Mouse (Mus musculus): Measurements from ENCODE around the gene Defb11. TPM values are rescaled to one million over a fixed set of nuclear protein-coding genes. Genes with fewer than 3 reads are reported as not detected.
"Not testable (repeated sequence)": the region's sequence is repeated elsewhere in the genome, so short reads cannot be mapped to it uniquely, and the experiment has no call there.

Defb11 gene
- polyA plus RNA-seq, 1 experiment from 2014 or later, result not detected

GRCm38 (mm10) chr8:21911931-21912330 is 5.7 kb upstream of the Defb11 start:
- Histone ChIP-seq H3K9me3 (replicated peaks; ENCODE audit: control insufficient read depth, low read length) (no peaks in the 10 kb centered on the region), H3K4me2 (ENCODE audit: low read depth, low read length) (no peak overlapping the region), H3K9ac (ENCODE audit: low read length) (no peak overlapping the region), H3K27ac (ENCODE audit: low read length) (no peak overlapping the region), H3K4me1 (ENCODE audit: control insufficient read depth, insufficient read depth, low read length) (no peaks in the 10 kb centered on the region), H3K27me3 (ENCODE audit: control insufficient read depth, insufficient read depth, low read length) (no peaks in the 10 kb centered on the region), H3K36me3 (ENCODE audit: control insufficient read depth, insufficient read depth, low read length) (no peaks in the 10 kb centered on the region), H3K4me3 (replicated peaks; ENCODE audit: low read length) (no peak overlapping the region)
- WGBS, result 19% methylated on average over 1 of the region's 1 CpGs
- ATAC-seq (ENCODE audit: insufficient read depth, low FRiP score), result no peak

DNA sequence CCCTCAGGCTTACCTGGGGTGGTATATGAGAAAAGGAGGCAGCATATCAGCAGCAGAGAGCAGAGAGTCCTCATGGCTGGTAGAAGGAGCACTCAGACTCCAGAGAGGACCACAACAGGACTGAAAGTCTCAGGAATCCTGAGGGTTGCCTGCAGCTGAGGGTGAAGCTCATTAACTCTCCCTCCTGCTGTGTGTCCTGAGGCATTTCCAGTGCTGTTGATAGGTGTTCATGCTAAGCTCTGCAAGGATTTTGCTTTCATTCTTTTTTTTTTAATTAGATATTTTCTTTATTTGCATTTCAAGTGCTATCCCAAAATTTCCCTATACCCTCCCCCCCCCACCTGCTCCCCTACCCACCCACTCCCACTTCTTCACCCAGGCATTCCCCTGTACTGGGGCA is 20.9 kb downstream of the Defb11 start, which contains the start of gene Defb9:
Gene Defb9, minus strand, starts transcription at position 101 of the 400 bp plus-strand sequence.
- ATAC-seq (ENCODE audit: insufficient read depth, low FRiP score); H3K9me3 ChIP-seq (replicated peaks; ENCODE audit: control insufficient read depth, low read length); H3K4me1 ChIP-seq (ENCODE audit: control insufficient read depth, insufficient read depth, low read length); H3K4me2 ChIP-seq (ENCODE audit: low read depth, low read length); H3K36me3 ChIP-seq (ENCODE audit: control insufficient read depth, insufficient read depth, low read length); H3K27me3 ChIP-seq (ENCODE audit: control insufficient read depth, insufficient read depth, low read length); H3K4me3 ChIP-seq (replicated peaks; ENCODE audit: low read length); H3K9ac ChIP-seq (ENCODE audit: low read length); H3K27ac ChIP-seq (ENCODE audit: low read length): not testable (repeated sequence)

DNA sequence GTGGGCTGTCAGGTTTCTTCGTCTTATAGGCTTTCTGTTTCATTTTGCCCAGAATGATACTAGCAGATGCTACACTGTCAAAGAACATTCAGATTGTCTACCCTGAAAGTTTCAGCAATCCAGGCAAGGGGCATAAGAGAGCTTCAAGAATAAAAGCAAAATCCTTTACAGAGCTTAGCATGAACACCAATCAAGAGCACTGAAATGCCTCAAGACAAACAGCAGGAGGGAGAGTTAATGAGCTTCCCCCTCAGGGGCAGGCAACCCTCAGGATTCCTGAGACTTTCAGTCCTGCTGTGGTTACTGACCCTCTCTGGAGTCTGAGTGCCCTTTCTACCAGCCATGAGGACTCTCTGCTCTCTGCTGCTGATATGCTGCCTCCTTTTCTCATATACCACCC is 47.6 kb downstream of the Defb11 start, which contains the start of gene Defb10:
Gene Defb10, plus strand, starts transcription at position 316 of the 400 bp plus-strand sequence.
- not testable (repeated sequence) for H3K27ac ChIP-seq (ENCODE audit: low read length); ATAC-seq (ENCODE audit: insufficient read depth, low FRiP score); H3K4me2 ChIP-seq (ENCODE audit: low read depth, low read length); H3K9ac ChIP-seq (ENCODE audit: low read length); H3K4me1 ChIP-seq (ENCODE audit: control insufficient read depth, insufficient read depth, low read length); H3K9me3 ChIP-seq (replicated peaks; ENCODE audit: control insufficient read depth, low read length); H3K36me3 ChIP-seq (ENCODE audit: control insufficient read depth, insufficient read depth, low read length); H3K27me3 ChIP-seq (ENCODE audit: control insufficient read depth, insufficient read depth, low read length); H3K4me3 ChIP-seq (replicated peaks; ENCODE audit: low read length)
- WGBS, result 59% methylated on average over 1 of the region's 1 CpGs

Other genes with a start within 250 kb of the Defb11 start
- gene Defa34, start 240.6 kb downstream of the Defb11 start, polyA plus RNA-seq (2015; fragmentation: Nextera tagmentation; extraction: Ambion mirVana), result not detected in 2 replicates
- gene AY761184, start 202.8 kb downstream of the Defb11 start, polyA plus RNA-seq (2015; fragmentation: Nextera tagmentation; extraction: Ambion mirVana), result not detected in 2 replicates
- gene Defa24, start 171.9 kb downstream of the Defb11 start, polyA plus RNA-seq (2015; fragmentation: Nextera tagmentation; extraction: Ambion mirVana), result 5.6 and 10.2 TPM in 2 replicates
- gene Defb50, start 82.9 kb downstream of the Defb11 start, polyA plus RNA-seq (2015; fragmentation: Nextera tagmentation; extraction: Ambion mirVana), result not detected in 2 replicates
- gene Defb2, start 66.5 kb downstream of the Defb11 start, polyA plus RNA-seq (2015; fragmentation: Nextera tagmentation; extraction: Ambion mirVana), result not detected in 2 replicates
- not detected in 2 replicates for gene Defb10, start 47.5 kb downstream of the Defb11 start, polyA plus RNA-seq (2015; fragmentation: Nextera tagmentation; extraction: Ambion mirVana)
- gene Defb9, start 21.0 kb downstream of the Defb11 start, polyA plus RNA-seq (2015; fragmentation: Nextera tagmentation; extraction: Ambion mirVana), result not detected in 2 replicates
- not detected in 2 replicates for gene Defb15, start 26.3 kb upstream of the Defb11 start, polyA plus RNA-seq (2015; fragmentation: Nextera tagmentation; extraction: Ambion mirVana)
- not detected in 2 replicates for gene Defb35, start 31.9 kb upstream of the Defb11 start, polyA plus RNA-seq (2015; fragmentation: Nextera tagmentation; extraction: Ambion mirVana)
- not detected in 2 replicates for gene Defb13, start 40.4 kb upstream of the Defb11 start, polyA plus RNA-seq (2015; fragmentation: Nextera tagmentation; extraction: Ambion mirVana)
- gene Fam90a1a, start 52.3 kb upstream of the Defb11 start, polyA plus RNA-seq (2015; fragmentation: Nextera tagmentation; extraction: Ambion mirVana), result not detected in 2 replicates
- gene Ccdc70, start 63.4 kb upstream of the Defb11 start, polyA plus RNA-seq (2015; fragmentation: Nextera tagmentation; extraction: Ambion mirVana), result not detected in 2 replicates
- 11.1 and 12.7 TPM in 2 replicates for gene Atp7b, start 153.9 kb upstream of the Defb11 start, polyA plus RNA-seq (2015; fragmentation: Nextera tagmentation; extraction: Ambion mirVana)
- gene Alg11, start 154.3 kb upstream of the Defb11 start, polyA plus RNA-seq (2015; fragmentation: Nextera tagmentation; extraction: Ambion mirVana), result 34.2 and 38.1 TPM in 2 replicates
- 0.39 and 0.58 TPM in 2 replicates for gene Nek5, start 218.6 kb upstream of the Defb11 start, polyA plus RNA-seq (2015; fragmentation: Nextera tagmentation; extraction: Ambion mirVana)